Mouse (Mus musculus) gastrocnemius, postnatal 14 days (tissue): ENCODE results near the gene Gsn. TPM values are rescaled to one million over a fixed set of nuclear protein-coding genes. Genes with fewer than 3 reads are reported as not detected.
A peak's percentile ranks its signal among the peaks of the same experiment; 100 is the strongest.

ENCODE experiments used
- DNase-seq: peaks from one replicate; pipeline ENCODE4 v3.0.0; 2021; ENCODE audit warnings: mixed read lengths
- intact Hi-C: fragments of 180-260 bp; cut with DNase I; formaldehyde crosslinking; loops from one replicate; pipeline ENCODE4 v1.15.1; 2025; ENCODE audit warnings: low total_unique reads
- total RNA-seq, 2 experiments: library from RNA; stranded (reverse); gene quantifications; 2 replicates each; pipeline ENCODE4 v1.2.3; 2021

Gsn gene
- total RNA-seq, 2 experiments from 2014 or later = 177 to 231 TPM

- intact Hi-C loops = no loop called here
Measured at GRCm38 (mm10) chr2:35244241-35244640, 11.9 kb upstream of the Gsn start.

DNA sequence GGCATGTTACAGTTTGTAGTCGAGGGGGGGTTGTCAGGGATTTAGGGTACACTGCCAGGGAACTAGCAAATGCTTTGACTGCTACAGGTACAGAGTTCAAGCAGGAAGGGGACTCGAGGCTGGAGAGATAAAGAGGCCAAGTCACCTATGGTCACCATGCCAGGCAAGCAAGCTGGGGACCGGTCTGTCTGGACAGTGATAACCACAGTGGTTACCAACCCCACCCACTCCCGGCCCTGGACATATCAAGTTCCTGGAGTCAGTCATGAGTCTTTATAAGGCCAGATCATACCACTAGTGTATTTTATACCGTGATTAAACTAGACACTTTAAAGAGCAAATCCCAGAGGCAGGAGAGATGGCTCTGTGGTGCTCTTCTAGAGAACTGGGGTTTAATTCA lies 8.4 kb upstream of the Gsn start:
- DNase-seq = no peak
- intact Hi-C loops = no loop called here

More at GRCm38 (mm10) chr2:35244241-35244640, 11.9 kb upstream of the Gsn start:
- no peak for DNase-seq

DNA sequence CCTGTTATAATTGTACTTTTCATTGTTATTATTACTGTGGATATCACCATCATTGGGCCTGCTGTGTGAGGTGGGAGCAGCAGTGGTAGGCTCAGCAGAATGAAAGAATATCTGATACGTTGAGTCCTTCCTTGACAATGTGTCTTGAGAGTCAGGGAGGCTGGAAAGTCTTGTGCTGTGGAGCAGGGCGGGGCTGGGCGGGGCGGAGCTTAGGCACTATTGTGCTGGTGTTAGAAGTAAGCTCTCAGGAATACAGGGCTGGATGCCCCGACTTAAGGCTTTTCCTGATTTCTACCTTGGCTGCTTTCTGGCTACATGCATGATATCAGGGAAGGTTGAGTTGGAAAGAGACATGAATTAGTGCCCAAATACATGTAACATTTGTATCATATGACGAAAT lies 3.4 kb upstream of the Gsn start:
- DNase-seq = no peak
- intact Hi-C loops = no loop called here

- intact Hi-C loops = no loop called here
- DNase-seq = no peak
Measured at GRCm38 (mm10) chr2:35253751-35254150, 2.4 kb upstream of the Gsn start.

DNA sequence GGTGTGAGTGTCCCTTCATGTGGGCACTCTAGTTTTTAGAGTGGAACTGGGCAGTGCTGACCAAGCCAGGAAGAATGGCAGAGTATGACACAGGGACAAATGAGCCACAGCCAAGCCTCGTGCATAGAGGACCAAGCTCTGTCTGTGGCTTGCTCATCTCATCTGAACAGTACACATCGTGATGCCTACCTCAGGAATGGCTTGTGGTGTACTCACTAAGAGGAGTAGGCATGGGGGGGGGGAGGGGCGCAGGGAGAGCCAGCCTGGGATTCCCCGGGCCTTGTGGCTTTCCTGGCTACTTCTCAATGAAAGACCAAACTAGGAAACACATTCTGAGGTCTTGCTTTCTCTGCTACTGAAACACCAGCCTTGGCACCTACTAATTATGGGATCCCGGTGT lies 1.2 kb upstream of the Gsn start:
- intact Hi-C loops = no loop called here
- no peak for DNase-seq

DNA sequence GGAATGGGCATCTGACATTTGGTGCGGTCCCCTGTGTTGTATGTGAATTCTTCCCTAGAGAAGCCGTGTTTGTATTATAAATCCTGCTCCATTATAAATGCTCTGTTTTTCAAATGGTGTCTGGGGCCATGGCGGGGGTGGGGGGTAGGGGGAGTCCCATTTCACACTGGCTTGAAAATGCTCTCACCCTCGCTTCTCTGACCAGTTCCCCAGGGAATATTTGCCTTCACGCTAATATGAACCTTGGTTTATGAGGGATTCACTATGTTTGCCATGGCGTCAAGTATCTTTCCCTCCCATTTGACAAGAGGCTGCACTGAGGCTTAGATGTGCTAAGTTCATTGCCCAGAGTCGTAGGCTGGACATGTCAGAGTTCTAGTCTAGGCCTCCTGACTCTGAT lies 718 bp upstream of the Gsn start:
- DNase-seq = no peak
- intact Hi-C loops = no loop called here

- no peak for DNase-seq
- intact Hi-C loops = no loop called here
Measured at GRCm38 (mm10) chr2:35256932-35257331, 752 bp downstream of the Gsn start.

- DNase-seq = no peak
- intact Hi-C loops = no loop called here
Measured at GRCm38 (mm10) chr2:35257886-35258285, 1.7 kb downstream of the Gsn start.

- no peak for DNase-seq
- intact Hi-C loops = no loop called here
Measured at GRCm38 (mm10) chr2:35258590-35258989, 2.4 kb downstream of the Gsn start.

DNA sequence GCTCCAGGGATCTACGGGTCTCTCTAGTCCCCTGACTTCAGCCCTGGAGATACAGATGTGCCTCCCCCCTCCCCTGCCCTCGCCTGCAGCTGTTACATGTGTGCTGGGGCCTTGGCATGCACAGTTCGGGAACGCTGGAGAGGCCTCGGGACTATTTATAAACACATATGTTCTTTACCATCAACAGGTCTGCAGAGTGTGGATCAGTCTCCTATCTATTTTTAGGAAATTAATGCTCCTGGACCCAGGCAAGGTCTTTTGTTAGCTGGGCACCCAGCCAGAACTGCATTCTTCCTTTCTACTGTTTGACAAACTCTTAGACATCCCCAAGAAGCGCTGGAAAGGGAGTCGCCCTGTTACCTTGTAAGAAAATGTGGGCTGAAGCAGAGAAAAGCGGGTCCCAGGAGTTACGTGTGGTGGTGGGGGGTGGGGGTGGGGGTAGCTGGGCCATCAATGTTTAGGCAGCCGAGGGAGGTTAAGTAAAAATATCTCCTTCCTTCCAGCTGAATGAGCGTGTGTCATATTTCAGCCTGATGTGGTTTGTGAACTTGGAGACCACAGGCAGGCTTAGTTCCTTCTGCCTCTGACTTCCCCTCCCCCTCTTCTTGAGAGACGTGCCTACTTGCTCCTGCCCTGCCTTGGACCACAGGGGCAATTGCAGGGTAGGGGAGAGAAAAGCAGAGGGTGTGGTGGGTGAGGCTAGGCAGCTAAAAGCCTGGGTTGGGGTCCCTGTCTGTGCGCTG lies 3.3 kb downstream of the Gsn start:
- DNase-seq = no peak

GRCm38 (mm10) chr2:35260291-35260690 lies 4.1 kb downstream of the Gsn start:
- no peak for DNase-seq
- intact Hi-C loops = no loop called here

More for the DNA sequence above, 3.3 kb downstream of the Gsn start:
- intact Hi-C loops = no loop called here

GRCm38 (mm10) chr2:35264095-35264494 lies 7.9 kb downstream of the Gsn start:
- no peak for DNase-seq
- intact Hi-C loops = no loop called here

DNA sequence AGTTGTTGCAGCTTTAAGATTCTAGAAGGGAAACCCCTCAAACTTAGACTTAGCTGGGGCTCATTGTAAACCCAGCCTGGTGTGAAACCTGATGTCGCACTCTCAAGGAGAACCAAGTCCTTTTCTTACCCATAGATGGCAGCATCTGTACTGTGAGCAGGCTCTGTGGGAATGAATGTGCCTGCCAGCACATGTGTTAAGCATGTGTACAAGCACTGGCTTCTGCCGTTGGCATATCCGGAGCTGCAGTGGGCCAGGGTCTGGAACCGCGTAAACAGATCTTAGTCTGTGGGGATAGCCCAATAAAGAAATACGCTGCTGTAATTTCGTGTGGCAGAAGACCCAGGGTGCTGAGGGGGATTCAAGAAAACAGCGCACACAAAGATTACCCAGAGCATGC lies 9.1 kb downstream of the Gsn start:
- peak; percentile 59 for DNase-seq
- intact Hi-C loops = no loop called here

GRCm38 (mm10) chr2:35265775-35266174 lies 9.6 kb downstream of the Gsn start:
- no peak for DNase-seq
- intact Hi-C loops = no loop called here

- intact Hi-C loops = no loop called here
- DNase-seq = no peak
Measured at GRCm38 (mm10) chr2:35266251-35266905, 10.2 kb downstream of the Gsn start.

DNA sequence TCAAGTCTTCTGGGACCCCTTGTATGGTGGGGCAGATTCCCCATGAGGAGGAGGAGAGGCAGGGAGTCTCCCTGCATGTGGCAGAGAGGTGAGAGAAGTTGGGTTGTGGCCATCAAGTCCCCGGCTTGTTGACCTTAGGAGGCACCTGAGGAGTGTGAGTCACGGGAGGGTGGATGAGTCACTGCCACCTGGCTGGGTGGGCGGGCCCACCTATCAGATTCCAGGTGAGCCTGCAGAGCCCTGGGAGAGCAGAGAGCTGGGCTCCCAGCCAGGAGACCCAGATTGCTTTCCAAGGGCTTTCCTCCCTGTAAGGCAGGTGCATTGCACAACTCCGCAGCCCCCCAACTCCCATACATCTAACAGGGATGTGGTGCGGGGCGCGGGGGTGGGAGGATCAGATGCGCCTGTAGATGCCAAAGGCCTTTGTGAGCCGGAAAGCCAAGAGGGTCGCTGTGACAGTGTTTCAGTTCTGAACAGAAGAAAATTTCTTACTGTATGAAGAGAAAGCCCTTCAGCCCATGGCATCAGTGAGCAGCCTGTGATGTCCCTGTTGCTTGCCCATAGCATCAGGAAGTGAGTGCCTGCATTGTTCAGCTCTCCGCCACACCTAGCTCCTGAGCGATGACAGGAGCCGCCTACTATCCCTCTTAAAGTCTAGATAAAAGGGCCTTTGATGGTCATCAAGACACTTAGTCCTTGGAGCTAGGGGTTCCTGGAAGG lies 11.1 kb downstream of the Gsn start:
- DNase-seq = no peak
- intact Hi-C loops = no loop called here

GRCm38 (mm10) chr2:35267876-35268566 lies 11.8 kb downstream of the Gsn start:
- no peak for DNase-seq
- intact Hi-C loops = loop anchor here (2.0 kb wide), 1 partner anchor 51 kb away; no protein-coding TSS in a partner anchor

GRCm38 (mm10) chr2:35269136-35269535 lies 13.0 kb downstream of the Gsn start:
- intact Hi-C loops = loop anchor here (2.0 kb wide), 1 partner anchor 52 kb away; no protein-coding TSS in a partner anchor
- no peak for DNase-seq

GRCm38 (mm10) chr2:35269716-35270260 lies 13.6 kb downstream of the Gsn start:
- DNase-seq = no peak
- intact Hi-C loops = loop anchor here (2.0 kb wide), 1 partner anchor 53 kb away; no protein-coding TSS in a partner anchor
